ENCODE assay signal across 8 mouse cellular contexts in the genomic region with DNA sequence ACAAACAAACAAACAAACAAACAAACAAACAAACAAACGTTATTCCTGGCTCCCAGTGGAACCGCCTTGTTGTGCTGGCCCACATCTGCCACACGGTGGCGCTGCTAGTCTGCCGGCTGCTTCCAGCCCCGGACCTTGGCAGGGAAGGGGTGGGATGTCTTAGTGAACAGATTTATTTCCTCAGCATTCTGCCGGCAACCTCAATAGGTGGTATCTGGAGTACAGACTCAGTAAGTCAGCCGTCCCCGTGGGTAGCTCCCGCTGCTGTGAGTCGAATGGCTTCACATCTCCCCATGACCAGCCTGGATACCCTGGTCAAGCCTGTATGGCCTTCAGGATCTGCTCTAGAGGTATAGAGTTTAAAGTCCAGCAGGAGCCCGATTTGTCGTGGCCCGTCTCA. TPM values are rescaled to one million over a fixed set of nuclear protein-coding genes. Genes with fewer than 3 reads are reported as not detected.
A peak's percentile ranks its signal among the peaks of the same experiment; 100 is the strongest.
DNase-seq lines count a peak whose midpoint lies in the region; ATAC-seq and TF ChIP-seq lines count a peak whose summit lies in the region.

No protein-coding gene starts in this region.

- WGBS in forebrain, postnatal 0 days = 7% methylated on average over 14 of the region's 14 CpGs
- WGBS in hindbrain, embryonic 12.5 days = 11% methylated on average over 14 of the region's 14 CpGs

- no peak overlapping the region for H3K4me3 ChIP-seq in forebrain, postnatal 0 days (ENCODE audit: low read depth, low read length)
- 0 out of 2 replicates have a peak overlapping the region, but pooled peaks have one; percentile 5 for H3K4me3 ChIP-seq in hindbrain, embryonic 12.5 days

- no peaks in the 10 kb centered on the region for H3K36me3 ChIP-seq in forebrain, postnatal 0 days (ENCODE audit: insufficient read depth)
- H3K36me3 ChIP-seq in hindbrain, embryonic 12.5 days = no peaks in the 10 kb centered on the region

- peaks cover 4% of the 10 kb centered on the region; the same call in 1 of the 2 replicates for H3K4me1 ChIP-seq in forebrain, postnatal 0 days (ENCODE audit: insufficient read depth)
- peaks cover 11% of the 10 kb centered on the region for H3K4me1 ChIP-seq in hindbrain, embryonic 12.5 days

- peak overlapping the region; percentile 46 for H3K4me2 ChIP-seq in forebrain, postnatal 0 days (ENCODE audit: low read depth)
- peak overlapping the region; percentile 48 for H3K4me2 ChIP-seq in hindbrain, embryonic 12.5 days (replicated peaks)

- 0 out of 2 replicates have a peak overlapping the region, but pooled peaks have one; percentile 6 for H3K9ac ChIP-seq in forebrain, postnatal 0 days
- H3K9ac ChIP-seq in hindbrain, embryonic 12.5 days = peak overlapping the region; percentile 32; the same call in 1 of the 2 replicates

- no peaks in the 10 kb centered on the region for H3K9me3 ChIP-seq in forebrain, postnatal 0 days (ENCODE audit: low read length)
- H3K9me3 ChIP-seq in hindbrain, embryonic 12.5 days (replicated peaks) = no peaks in the 10 kb centered on the region

- DNase-seq in Muller cell, postnatal 12 days (ENCODE audit: inconsistent ontology term) = peak; percentile 77
- DNase-seq in cerebellum, adult 18-20 months = peak; percentile 72 to 85
- peak; percentile 92 for DNase-seq in forebrain, postnatal 0 days
- peak; percentile 68 for DNase-seq in layer of hippocampus, postnatal 14 days (ENCODE audit: low spot score in 2 of 2)
- DNase-seq in lung, postnatal 36 days = peak; percentile 66
- peak; percentile 74 to 82 for DNase-seq in right cerebral cortex, postnatal 10 days (ENCODE audit: low spot score in 2 of 2)

- H3K27me3 ChIP-seq in forebrain, postnatal 0 days (ENCODE audit: insufficient read depth, low read length) = no peaks in the 10 kb centered on the region
- peaks cover 8% of the 10 kb centered on the region; the same call in 1 of the 2 replicates for H3K27me3 ChIP-seq in hindbrain, embryonic 12.5 days

- H3K27ac ChIP-seq in forebrain, postnatal 0 days (ENCODE audit: low read depth, low read length) = 0 out of 2 replicates have a peak overlapping the region, but pooled peaks have one; percentile 9
- 0 out of 2 replicates have a peak overlapping the region, but pooled peaks have one; percentile 8 for H3K27ac ChIP-seq in hindbrain, embryonic 12.5 days

- peak; percentile 87 for ATAC-seq in forebrain, postnatal 0 days
- peak; percentile 76 for ATAC-seq in hindbrain, embryonic 12.5 days (ENCODE audit: low FRiP score)
- no peak for ATAC-seq in inflammation-experienced regulatory T-cells, adult 6 months

- peak; percentile 99 for TF ChIP-seq CTCF in forebrain, postnatal 0 days (IDR thresholded peaks at IDR 0.05; ENCODE audit: low read depth)

RNA-seq across cellular contexts. Expression of a gene that starts 13.3 kb away (rescaled TPM):
- total RNA-seq in forebrain, postnatal 0 days (2014; rRNA removed) = 112 and 119 TPM in 2 replicates
- polyA plus RNA-seq in forebrain, postnatal 0 days (2015; fragmentation: Nextera tagmentation; extraction: Ambion mirVana) = 54.9 and 65.4 TPM in 2 replicates
- polyA plus RNA-seq in hindbrain, embryonic 12.5 days (2016; fragmentation: Nextera tagmentation; extraction: Ambion mirVana) = 64.8 and 68.1 TPM in 2 replicates
- total RNA-seq in layer of hippocampus, postnatal 14 days (2021) = 100 to 1,000 TPM; 113 to 114 TPM
- polyA plus RNA-seq in inflammation-experienced regulatory T-cells, adult 6 months (2017; shearing (Covaris generic)) = under 1 TPM; 0.46 to 0.69 (median 0.54) TPM

Comparison
In these comparisons a context has a peak if more than half of its experiments do, and no peak if none do; other contexts are left out.
1. RNA of a gene that starts 13.3 kb away (polyA plus RNA-seq): 64.8 to 68.1 TPM in hindbrain, embryonic 12.5 days and 54.9 to 65.4 TPM in forebrain, postnatal 0 days; 0.46 to 0.69 TPM in inflammation-experienced regulatory T-cells, adult 6 months; every median in the first group is over 10 times any median in the second.
2. Peak in every context shown above with its lines, with median percentiles within 50 percentile points of each other: DNase-seq.